Mouse (Mus musculus) thymus, adult 2 months (tissue): ENCODE results near the gene Fibp.

ENCODE experiments used
- CTCF ChIP-seq: fragments of 200-500 bp; IDR thresholded peaks from 2 replicates; pipeline ENCODE4 v1.5.1; 2012; ENCODE audit warnings: mild to moderate bottlenecking, control low read depth, low read length, moderate library complexity, borderline replicate concordance; ENCODE audit not compliant: control insufficient read depth, poor library complexity, insufficient read depth; ENCODE audit errors: extremely low read depth
- POLR2A ChIP-seq: fragments of 200-500 bp; IDR thresholded peaks from 2 replicates; pipeline ENCODE4 v1.6.1; 2012; ENCODE audit warnings: mild to moderate bottlenecking, low read length, control low read depth, moderate library complexity; ENCODE audit not compliant: control insufficient read depth, poor library complexity, insufficient read depth; ENCODE audit errors: extremely low read depth

DNA sequence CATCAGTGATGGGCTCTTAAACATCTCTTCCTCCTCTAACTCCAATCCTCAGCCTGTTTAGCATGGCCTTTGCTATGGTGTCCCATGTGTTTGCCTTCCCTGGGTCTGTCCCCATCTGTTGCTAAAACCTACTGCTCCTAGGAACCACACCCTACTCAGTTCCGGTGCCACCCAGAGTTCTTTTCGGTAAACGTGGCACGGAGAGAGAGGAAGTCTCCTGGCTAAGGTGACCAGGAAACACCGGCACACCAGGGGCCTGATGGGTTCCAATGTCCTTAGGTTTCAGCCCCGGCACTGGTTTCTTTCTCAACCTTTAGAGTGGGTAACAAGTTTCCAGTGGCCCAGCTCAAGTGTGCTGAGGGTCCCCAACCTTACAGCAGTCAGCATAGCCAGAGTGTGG, 39.8 kb upstream of the Fibp start:
- TF ChIP-seq CTCF (no peak), POLR2A (no peak)
